Mouse (Mus musculus): ENCODE data around the gene Tubb4b. TPM values are rescaled to one million over a fixed set of nuclear protein-coding genes. Genes with fewer than 3 reads are reported as not detected.

The Tubb4b gene
- polyA plus RNA-seq, 1 experiment from 2014 or later, result 576 TPM

- H3K9ac ChIP-seq (ENCODE audit: low read length), result peak overlapping the region; percentile 8; the same call in 1 of the 2 replicates
- WGBS, result 4% methylated on average over 6 of the region's 6 CpGs
- DNase-seq (ENCODE audit: low spot score) (peak; percentile 58), ATAC-seq (replicated peaks; ENCODE audit: low FRiP score, low TSS enrichment, low read depth) (no peak)
- H3K4me3 ChIP-seq (ENCODE audit: low read depth, low read length), result no peak overlapping the region
- H3K4me1 ChIP-seq (replicated peaks; ENCODE audit: control insufficient read depth, insufficient read depth, low read length), result peaks cover 24% of the 10 kb centered on the region
- 0 out of 2 replicates have a peak overlapping the region, but pooled peaks have one; percentile 7 for H3K4me2 ChIP-seq (ENCODE audit: low read length)
- 0 out of 2 replicates have a peak overlapping the region, but pooled peaks have one; percentile 40 for H3K27ac ChIP-seq (ENCODE audit: low read depth)
- no peaks in the 10 kb centered on the region for H3K36me3 ChIP-seq (ENCODE audit: control insufficient read depth, insufficient read depth, low read length)
- no peaks in the 10 kb centered on the region for H3K9me3 ChIP-seq (ENCODE audit: control insufficient read depth, low read length)
- peaks cover 62% of the 10 kb centered on the region for H3K27me3 ChIP-seq (replicated peaks; ENCODE audit: control insufficient read depth, insufficient read depth, low read length)
Observed at GRCm38 (mm10) chr2:25177685-25178084, 46.8 kb downstream of the Tubb4b start.

GRCm38 (mm10) chr2:25177076-25177475 lies 47.4 kb downstream of the Tubb4b start:
- 0 out of 2 replicates have a peak overlapping the region, but pooled peaks have one; percentile 7 for H3K4me2 ChIP-seq (ENCODE audit: low read length)
- 0 out of 2 replicates have a peak overlapping the region, but pooled peaks have one; percentile 24 for H3K27ac ChIP-seq (ENCODE audit: low read depth)
- ATAC-seq (replicated peaks; ENCODE audit: low FRiP score, low TSS enrichment, low read depth), result no peak
- H3K9ac ChIP-seq (ENCODE audit: low read length), result 0 out of 2 replicates have a peak overlapping the region, but pooled peaks have one; percentile 2
- 43% methylated on average over 4 of the region's 4 CpGs for WGBS
- H3K4me1 ChIP-seq (replicated peaks; ENCODE audit: control insufficient read depth, insufficient read depth, low read length), result peaks cover 23% of the 10 kb centered on the region
- H3K27me3 ChIP-seq (replicated peaks; ENCODE audit: control insufficient read depth, insufficient read depth, low read length), result peaks cover 56% of the 10 kb centered on the region
- DNase-seq (ENCODE audit: low spot score), result no peak
- H3K4me3 ChIP-seq (ENCODE audit: low read depth, low read length), result no peak overlapping the region
- H3K36me3 ChIP-seq (ENCODE audit: control insufficient read depth, insufficient read depth, low read length), result no peaks in the 10 kb centered on the region
- H3K9me3 ChIP-seq (ENCODE audit: control insufficient read depth, low read length), result no peaks in the 10 kb centered on the region

DNA sequence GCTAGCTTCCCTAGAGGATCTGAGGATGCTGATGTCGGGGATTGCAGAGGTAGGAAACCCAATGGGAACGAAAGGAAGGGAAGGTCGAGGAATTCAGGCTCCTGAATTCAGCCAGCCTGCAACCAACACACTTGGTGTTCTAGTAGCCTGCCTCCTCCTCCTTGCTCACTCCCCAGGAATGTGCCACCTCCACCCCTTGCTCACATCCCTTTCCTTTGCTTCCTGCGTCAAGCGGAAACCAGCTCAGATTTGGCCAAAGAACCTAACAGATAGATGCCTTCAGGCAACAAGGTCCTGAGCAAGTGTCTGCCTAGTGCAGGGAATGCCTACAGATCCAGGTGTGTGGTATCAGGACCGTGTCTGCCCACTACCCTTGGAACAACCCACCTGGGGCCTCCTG lies 47.9 kb downstream of the Tubb4b start:
- ATAC-seq (replicated peaks; ENCODE audit: low FRiP score, low TSS enrichment, low read depth) (no peak), DNase-seq (ENCODE audit: low spot score) (no peak)
- 48% methylated on average over 6 of the region's 6 CpGs for WGBS
- H3K9ac ChIP-seq (ENCODE audit: low read length), result no peak overlapping the region
- 0 out of 2 replicates have a peak overlapping the region, but pooled peaks have one; percentile 24 for H3K27ac ChIP-seq (ENCODE audit: low read depth)
- no peaks in the 10 kb centered on the region for H3K36me3 ChIP-seq (ENCODE audit: control insufficient read depth, insufficient read depth, low read length)
- H3K4me2 ChIP-seq (ENCODE audit: low read length), result 0 out of 2 replicates have a peak overlapping the region, but pooled peaks have one; percentile 7
- peaks cover 51% of the 10 kb centered on the region for H3K27me3 ChIP-seq (replicated peaks; ENCODE audit: control insufficient read depth, insufficient read depth, low read length)
- H3K9me3 ChIP-seq (ENCODE audit: control insufficient read depth, low read length), result no peaks in the 10 kb centered on the region
- no peak overlapping the region for H3K4me3 ChIP-seq (ENCODE audit: low read depth, low read length)
- H3K4me1 ChIP-seq (replicated peaks; ENCODE audit: control insufficient read depth, insufficient read depth, low read length), result peaks cover 18% of the 10 kb centered on the region

GRCm38 (mm10) chr2:25175690-25176078 lies 48.8 kb downstream of the Tubb4b start:
- Histone ChIP-seq H3K9me3 (ENCODE audit: control insufficient read depth, low read length) (no peaks in the 10 kb centered on the region), H3K4me1 (replicated peaks; ENCODE audit: control insufficient read depth, insufficient read depth, low read length) (peaks cover 15% of the 10 kb centered on the region), H3K9ac (ENCODE audit: low read length) (no peak overlapping the region), H3K27me3 (replicated peaks; ENCODE audit: control insufficient read depth, insufficient read depth, low read length) (peaks cover 42% of the 10 kb centered on the region), H3K27ac (ENCODE audit: low read depth) (no peak overlapping the region), H3K4me2 (ENCODE audit: low read length) (no peak overlapping the region), H3K36me3 (ENCODE audit: control insufficient read depth, insufficient read depth, low read length) (no peaks in the 10 kb centered on the region), H3K4me3 (ENCODE audit: low read depth, low read length) (no peak overlapping the region)
- DNase-seq (ENCODE audit: low spot score) (no peak), ATAC-seq (replicated peaks; ENCODE audit: low FRiP score, low TSS enrichment, low read depth) (no peak)
- 77% methylated on average over 4 of the region's 4 CpGs for WGBS

DNA sequence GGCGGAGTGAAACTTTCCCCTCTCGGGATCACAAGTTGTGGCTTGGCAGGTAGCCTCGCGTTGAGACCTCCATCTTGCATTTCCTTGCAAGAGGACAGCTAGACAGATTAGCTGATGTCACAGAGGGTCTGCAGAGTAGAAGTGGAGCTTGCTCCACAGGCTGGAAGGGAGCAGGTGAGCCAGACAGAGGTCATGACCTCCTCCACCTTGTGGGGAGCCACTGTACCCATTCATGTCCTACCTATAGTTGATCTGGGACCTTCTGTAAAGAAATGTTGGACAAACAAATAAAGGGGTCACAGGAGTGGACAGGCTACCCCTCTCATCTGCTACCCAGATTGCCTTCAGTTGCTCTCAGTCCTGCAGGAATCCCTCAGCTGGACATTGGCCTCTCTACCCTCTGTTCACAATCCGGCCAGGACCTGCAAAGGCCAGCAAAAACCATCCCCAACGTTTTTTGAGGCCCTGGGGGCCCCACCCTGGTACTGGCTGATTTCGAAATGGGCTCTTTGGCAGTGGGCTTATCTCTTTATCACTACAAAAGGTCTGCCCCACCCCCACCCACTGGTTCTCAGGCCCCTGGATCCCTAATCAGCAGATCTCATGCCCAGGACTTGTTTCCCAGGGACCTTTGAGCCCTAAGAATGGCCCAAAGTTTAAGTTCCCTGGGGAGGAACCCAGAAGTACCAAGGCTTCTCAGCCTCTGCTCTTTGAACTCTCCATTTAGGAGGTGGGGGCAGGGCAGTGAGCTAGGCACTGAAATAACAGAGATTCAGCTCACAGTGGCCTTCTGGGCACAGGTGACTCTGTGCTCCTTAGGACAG lies 49.4 kb downstream of the Tubb4b start:
- ATAC-seq (replicated peaks; ENCODE audit: low FRiP score, low TSS enrichment, low read depth) (no peak), DNase-seq (ENCODE audit: low spot score) (no peak)
- H3K36me3 ChIP-seq (ENCODE audit: control insufficient read depth, insufficient read depth, low read length), result no peaks in the 10 kb centered on the region
- H3K4me2 ChIP-seq (ENCODE audit: low read length), result no peak overlapping the region
- H3K27ac ChIP-seq (ENCODE audit: low read depth), result no peak overlapping the region
- H3K9me3 ChIP-seq (ENCODE audit: control insufficient read depth, low read length), result no peaks in the 10 kb centered on the region
- H3K4me3 ChIP-seq (ENCODE audit: low read depth, low read length), result no peak overlapping the region
- H3K9ac ChIP-seq (ENCODE audit: low read length), result no peak overlapping the region
- peaks cover 36% of the 10 kb centered on the region for H3K27me3 ChIP-seq (replicated peaks; ENCODE audit: control insufficient read depth, insufficient read depth, low read length)
- WGBS, result 49% methylated on average over 7 of the region's 7 CpGs
- H3K4me1 ChIP-seq (replicated peaks; ENCODE audit: control insufficient read depth, insufficient read depth, low read length), result peaks cover 15% of the 10 kb centered on the region

DNA sequence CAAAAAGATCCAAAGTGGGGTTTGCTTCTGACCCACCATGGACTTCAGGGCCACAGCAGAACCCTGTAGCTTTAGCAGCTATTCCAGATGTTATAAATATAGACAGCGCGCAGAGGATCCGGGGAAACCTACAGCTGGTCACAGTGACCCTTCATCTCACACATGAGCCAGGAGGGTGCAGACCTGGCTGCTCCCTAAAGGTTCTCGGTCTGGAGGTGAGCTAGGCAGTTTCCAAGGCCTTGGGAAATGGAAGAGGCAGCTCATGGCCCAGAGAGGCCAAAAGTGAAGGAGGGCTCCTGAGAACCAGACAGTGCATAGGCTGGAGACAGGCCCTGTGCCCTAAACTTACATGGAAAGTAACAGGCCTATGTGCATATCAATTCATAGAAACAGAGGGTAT lies 50.7 kb downstream of the Tubb4b start:
- ATAC-seq (replicated peaks; ENCODE audit: low FRiP score, low TSS enrichment, low read depth), result no peak

GRCm38 (mm10) chr2:25172629-25173028 lies 51.9 kb downstream of the Tubb4b start:
- 0 out of 2 replicates have a peak, but pooled peaks cover 11% of the 10 kb centered on the region for H3K27me3 ChIP-seq (replicated peaks; ENCODE audit: control insufficient read depth, insufficient read depth, low read length)
- 52% methylated on average over 8 of the region's 8 CpGs for WGBS
- no peak overlapping the region for H3K27ac ChIP-seq (ENCODE audit: low read depth)
- H3K9me3 ChIP-seq (ENCODE audit: control insufficient read depth, low read length), result no peaks in the 10 kb centered on the region
- H3K4me1 ChIP-seq (replicated peaks; ENCODE audit: control insufficient read depth, insufficient read depth, low read length), result peaks cover 20% of the 10 kb centered on the region
- ATAC-seq (replicated peaks; ENCODE audit: low FRiP score, low TSS enrichment, low read depth) (no peak), DNase-seq (ENCODE audit: low spot score) (no peak)
- H3K9ac ChIP-seq (ENCODE audit: low read length), result no peak overlapping the region
- H3K4me3 ChIP-seq (ENCODE audit: low read depth, low read length), result no peak overlapping the region
- H3K36me3 ChIP-seq (ENCODE audit: control insufficient read depth, insufficient read depth, low read length), result no peaks in the 10 kb centered on the region
- no peak overlapping the region for H3K4me2 ChIP-seq (ENCODE audit: low read length)

More for the DNA sequence above, 50.7 kb downstream of the Tubb4b start:
- H3K9me3 ChIP-seq (ENCODE audit: control insufficient read depth, low read length), result no peaks in the 10 kb centered on the region
- H3K27me3 ChIP-seq (replicated peaks; ENCODE audit: control insufficient read depth, insufficient read depth, low read length), result peaks cover 23% of the 10 kb centered on the region
- no peak for DNase-seq (ENCODE audit: low spot score)
- no peak overlapping the region for H3K9ac ChIP-seq (ENCODE audit: low read length)
- H3K4me1 ChIP-seq (replicated peaks; ENCODE audit: control insufficient read depth, insufficient read depth, low read length), result peaks cover 18% of the 10 kb centered on the region; the same call in 1 of the 2 replicates
- no peak overlapping the region for H3K4me3 ChIP-seq (ENCODE audit: low read depth, low read length)
- WGBS, result 87% methylated on average over 4 of the region's 4 CpGs
- no peak overlapping the region for H3K4me2 ChIP-seq (ENCODE audit: low read length)
- H3K27ac ChIP-seq (ENCODE audit: low read depth), result no peak overlapping the region
- no peaks in the 10 kb centered on the region for H3K36me3 ChIP-seq (ENCODE audit: control insufficient read depth, insufficient read depth, low read length)

All from intestine, embryonic 14.5 days (tissue).